Mouse (Mus musculus) frontal cortex, postnatal 36 days (tissue): ENCODE data around the gene Sbno2.
"Not testable (repeated sequence)": the region's sequence is repeated elsewhere in the genome, so short reads cannot be mapped to it uniquely, and the experiment has no call there.

ENCODE experiments used
- DNase-seq, 2 experiments: peaks; one replicate each; pipeline ENCODE4 v3.0.0; 2022; ENCODE audit warnings: low spot score in 2 of 2

Gene Sbno2

DNA sequence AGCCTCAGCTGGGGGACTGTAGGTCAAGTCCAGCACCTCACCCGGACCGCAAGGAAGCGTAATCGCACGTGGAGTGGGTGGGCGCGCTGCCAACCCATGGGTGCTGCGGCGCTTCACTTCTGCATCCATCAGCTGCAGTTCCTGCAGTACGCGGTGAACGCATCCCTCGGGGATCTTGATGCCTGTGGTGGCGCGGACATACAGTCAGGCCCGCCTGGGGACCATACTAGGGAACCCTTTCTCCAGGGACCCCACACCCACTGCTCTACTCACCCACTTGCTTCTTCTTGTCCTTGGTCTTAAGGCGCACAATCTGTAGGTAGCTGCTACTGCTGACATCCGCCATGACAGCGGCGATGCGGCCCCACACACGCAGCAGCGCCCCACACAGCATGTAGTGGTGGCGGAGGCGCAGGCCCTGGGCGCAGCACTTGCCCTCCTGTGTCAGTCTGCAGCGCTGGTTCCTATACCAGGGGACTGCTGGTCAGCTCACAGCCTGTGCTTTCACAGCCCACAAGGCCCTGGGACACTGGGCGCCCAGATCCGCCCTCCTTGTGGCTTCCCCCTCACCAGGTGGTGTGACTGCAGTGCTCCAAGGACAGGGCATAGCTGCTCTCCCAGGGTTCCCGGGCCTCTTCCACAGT, 47.6 kb downstream of the Sbno2 start:
- DNase-seq: no peak

DNA sequence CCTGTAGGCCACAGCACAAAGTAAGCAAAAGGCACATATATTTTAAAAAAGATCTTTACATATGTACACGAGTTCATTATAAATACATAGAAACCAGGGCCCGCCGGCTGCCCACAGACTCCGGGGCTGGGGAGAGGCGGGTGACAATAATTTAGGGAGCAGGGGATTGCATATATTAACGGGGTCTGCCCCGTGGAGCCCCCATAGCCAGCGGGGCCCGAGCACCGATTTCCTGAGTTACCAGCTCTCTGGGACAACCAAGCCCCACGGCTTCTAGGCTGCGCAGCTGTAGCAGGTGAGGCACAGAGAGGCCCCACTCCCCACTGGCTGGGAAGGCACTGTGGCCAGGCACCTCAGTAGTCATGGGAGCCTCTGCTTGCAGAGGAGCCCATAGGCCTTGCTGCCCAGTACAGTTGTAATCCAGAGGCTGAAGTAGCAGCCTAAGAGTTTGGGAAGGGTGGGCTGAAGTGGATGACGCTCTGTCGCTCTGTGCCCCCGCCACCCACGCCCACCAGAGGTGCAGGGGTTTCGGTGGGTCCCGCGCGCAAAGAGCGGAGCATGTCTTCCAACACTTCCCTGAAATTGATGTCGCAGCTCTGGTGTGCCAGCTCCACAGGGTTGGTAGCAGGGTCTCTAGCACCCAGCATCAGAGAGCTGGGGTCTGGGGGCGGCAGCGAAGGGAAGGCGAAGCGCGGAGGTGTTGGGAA, 48.2 kb downstream of the Sbno2 start:
- DNase-seq: no peak

DNA sequence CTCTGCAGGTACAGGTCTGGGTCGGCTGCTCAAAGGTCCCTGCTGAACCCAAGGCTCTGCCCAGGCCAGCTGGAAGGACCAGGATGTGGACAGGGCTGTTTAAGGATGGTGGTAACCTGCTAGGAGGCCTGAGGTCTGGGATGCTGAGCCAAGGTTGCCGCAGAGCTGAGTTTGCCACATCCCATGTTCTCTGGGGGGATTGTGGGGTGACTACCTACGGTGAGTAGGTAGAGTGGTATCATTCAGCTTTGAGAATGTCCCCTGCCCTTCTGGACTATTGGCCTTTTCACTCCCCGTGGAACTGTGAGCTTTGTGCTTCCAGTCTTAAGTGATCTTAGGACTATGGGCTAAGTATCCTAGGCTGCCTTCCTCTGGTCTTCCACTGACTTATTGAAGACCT, 48.9 kb downstream of the Sbno2 start:
- no peak for DNase-seq

DNA sequence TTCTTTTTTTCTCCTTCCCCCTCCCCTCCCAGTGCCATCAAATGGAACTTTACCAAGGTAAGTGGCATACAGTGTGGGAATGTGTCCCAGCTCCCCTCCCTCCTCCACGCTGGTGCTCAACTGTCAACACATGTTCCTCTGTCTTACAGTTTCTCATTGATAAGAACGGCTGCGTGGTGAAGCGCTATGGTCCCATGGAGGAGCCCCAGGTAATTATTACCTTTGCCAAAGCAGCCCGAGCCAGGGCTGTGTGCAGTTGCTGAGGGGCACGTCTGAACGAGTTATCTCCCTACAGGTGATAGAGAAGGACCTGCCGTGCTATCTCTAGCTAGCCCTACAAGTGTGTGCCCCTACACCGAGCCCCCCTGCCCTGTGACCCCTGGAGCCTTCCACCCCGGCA, 49.5 kb downstream of the Sbno2 start:
- no peak for DNase-seq

DNA sequence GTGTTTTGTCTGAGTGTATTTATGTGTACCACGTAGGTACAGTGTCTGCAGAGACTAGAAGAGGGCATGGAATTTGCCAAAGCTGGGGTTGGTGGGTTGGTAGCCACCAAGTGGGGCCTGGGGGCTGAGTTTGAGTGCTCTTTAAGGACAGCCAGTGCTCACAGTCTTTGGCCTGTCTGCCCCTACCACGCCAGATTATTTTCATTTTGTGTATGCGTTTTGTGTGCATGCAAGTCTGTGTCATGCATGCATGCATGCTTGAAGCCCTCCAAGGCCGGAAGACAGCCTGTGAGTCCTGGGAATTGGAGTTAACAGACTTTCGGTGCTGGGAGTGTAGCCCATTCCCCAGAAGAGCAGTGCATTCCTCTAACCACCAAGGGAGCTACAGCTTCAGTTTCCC, 50.0 kb downstream of the Sbno2 start:
- no peak for DNase-seq

DNA sequence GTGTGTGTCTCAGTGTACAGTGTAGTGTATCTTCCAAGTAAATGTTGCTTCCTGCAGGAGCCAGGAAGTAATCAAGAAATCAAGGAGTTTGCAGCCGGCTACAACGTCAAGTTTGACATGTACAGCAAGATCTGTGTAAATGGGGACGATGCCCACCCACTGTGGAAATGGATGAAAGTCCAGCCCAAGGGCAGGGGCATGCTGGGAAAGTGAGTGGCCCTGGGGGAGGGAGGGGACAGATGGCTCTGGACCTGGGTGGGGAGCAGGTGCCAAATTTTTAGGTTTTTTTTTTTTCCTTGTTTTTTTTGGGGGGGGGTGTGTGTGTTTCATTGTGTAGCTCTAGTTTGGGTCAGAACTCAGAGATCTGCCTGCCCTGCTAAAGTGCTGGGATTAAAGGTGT, 50.5 kb downstream of the Sbno2 start:
- not testable (repeated sequence) for DNase-seq

DNA sequence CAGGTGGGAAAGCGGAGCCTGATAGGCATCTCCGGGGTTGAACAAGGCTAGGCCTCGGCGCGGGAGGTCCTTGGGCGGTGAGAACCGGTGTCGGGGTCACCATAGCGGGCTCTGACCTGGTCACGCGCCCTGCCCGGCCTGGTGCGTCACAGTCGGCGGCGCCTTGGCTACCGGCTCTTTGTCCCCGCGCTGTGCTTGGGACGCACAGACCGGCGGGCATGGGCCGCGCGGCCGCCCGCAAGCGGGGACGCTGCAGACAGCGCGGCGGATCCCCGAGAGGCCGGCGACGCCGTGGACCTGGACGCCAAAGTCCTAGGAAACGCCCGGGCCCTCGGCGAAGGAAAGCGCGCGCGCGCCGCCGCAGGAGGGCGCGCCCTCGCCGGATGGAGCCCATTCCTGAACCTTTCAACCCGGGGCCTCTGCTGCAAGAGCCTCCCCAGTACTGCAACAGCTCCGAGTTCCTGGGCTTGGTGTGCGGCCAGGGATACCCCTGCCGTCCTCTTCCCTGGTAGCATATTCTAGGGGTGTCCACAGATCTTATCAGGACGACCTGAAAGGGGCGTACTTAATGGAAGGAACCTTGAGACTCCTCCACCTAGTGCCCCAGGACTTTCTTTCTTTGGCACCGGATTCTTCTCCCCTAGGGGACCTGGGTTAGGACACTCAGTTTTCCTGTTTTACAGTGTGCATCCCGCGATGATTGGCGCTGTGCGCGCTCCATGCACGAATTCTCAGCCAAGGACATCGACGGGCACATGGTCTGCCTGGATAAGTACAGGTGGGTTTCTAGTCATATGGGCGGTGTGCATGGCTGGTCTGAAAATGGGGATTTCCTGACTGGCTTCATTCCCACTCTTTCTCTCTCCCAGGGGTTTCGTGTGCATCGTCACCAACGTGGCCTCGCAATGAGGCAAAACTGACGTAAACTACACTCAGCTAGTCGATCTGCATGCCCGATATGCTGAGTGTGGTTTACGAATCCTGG, 51.2 kb downstream of the Sbno2 start:
- DNase-seq: peak; percentile 51 to 53

DNA sequence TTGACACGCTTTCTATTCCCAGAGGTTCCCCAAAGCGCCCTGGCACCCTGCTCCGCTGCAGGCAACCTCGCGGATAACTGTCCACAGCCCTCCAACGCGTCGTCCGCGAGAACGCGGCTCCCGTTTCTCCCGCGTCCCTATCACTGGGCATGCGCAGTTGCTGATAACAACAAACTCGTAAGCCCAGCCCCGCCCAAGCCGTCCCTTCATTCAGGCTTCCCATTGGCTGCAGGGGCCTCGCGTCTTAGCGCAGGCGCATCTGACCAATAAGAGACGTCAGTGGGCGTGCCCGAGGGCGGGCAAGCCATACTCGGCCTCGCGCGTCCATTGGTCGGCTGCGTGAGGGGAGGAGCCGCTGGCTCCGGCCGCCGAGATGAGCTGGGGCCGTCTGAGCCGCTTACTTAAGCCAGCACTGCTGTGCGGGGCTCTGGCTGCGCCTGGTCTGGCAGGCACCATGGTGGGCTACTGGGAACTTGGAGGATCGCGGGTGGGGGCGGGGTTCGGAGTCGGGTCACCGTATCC, 52.1 kb downstream of the Sbno2 start:
- peak; percentile 99 to 100 for DNase-seq

DNA sequence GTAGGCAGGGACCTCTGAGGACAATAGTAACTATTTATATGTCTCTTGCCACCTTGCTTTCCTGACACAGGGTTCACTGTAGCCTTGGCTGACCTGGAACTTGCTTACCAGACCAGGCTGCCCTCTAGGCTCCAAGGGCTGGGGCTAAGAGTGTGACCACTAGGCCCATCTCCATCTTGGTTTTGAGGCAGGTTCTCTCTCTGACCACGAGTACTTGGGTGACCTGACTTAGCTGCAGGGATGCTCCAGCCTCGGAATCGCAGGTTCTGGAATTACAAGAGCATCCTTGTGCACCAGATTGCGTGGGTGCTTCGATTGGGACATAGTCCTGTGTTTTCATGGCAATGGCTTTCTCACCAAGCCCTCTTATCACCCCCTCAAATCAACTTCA, 53.0 kb downstream of the Sbno2 start:
- DNase-seq: no peak

DNA sequence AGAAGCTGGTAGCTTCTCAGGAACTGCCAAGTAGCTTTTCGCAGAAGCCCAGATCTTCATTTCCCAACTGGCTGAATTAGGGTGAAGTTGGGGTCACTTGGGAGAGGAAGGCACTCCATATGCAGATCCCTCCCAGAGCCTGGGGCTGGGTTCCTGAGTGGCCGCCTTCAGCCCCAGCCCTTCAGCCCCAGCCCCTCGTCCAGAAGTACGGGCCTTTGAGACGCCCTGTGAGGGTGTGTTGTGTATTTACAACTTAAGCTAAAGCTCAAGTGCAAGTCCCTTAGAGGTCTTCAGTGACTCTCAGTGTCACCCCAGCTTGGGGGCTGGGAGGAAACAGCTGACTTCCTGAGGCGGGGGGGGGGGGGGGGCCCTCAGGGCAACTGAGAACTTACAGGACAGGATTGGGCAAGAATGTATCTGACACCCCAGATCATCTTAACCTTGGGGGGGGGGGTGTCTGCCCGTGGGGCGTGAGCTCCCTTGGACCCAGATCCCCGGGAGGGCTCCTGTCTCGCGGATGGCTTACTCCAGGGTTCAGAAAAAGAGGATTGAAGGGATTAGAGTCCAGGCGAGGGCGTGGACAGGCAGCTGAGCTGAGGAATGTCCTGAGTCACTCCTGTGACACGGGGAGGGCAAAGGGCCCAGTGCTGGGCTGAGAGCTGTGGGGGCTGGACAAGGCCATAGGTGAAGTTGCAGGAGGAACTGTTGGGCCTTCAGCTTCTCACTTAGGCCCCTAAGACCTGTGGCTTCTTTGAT, 53.6 kb downstream of the Sbno2 start:
- no peak for DNase-seq

DNA sequence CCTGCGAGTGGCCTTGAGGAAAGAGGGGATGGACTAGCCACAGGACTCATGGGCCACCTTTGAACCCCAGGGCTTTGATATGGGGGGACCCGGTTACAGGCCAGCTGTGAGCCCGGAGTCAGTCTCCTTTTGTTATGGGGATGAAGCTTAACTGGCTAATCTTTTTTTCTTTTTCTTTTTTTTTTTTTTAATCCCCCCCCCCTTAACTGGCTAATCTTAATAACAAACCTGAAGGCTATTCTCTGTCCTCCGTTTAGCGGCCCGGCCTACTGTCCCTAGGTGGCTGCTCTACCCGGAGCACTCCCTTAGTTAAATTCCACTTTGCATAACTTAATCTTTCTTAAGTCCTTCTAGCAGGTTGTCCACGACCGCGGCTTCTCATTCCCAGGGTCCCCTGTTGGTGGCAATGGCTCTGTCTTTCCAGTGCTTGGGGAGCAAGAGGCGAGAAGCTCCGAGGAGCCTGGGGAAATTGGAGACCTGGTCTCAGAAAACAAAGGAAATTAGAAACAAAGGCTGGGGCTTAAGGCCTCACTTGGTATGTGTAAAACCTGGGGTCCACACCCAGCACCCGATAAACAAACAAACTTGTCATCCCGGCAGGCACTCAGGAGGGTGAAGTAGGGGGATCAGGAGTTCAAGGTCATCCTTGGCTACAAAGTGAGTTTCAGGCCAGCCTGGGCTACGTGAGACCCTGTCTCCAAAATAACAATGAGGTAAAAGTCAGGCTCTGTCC, 54.3 kb downstream of the Sbno2 start:
- DNase-seq: no peak

DNA sequence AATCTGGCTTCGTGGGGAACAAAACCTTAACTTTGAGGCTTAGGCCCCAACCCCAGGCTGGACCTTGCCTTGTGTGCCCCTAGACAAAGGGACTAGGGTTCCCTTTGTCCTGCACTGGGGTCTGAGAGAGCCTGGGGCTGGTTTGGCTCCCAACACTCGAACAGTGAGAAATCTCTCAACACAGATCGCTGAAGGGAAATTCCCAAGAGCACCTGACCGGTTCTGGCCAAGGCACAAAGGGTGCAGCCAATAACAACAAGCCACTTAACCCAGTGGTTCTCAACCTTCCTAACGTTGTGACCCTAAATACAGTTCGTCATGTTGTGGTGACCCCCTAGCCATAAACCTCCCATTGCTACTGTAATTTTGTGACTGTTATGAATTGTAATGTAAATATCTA, 55.1 kb downstream of the Sbno2 start:
- no peak for DNase-seq

DNA sequence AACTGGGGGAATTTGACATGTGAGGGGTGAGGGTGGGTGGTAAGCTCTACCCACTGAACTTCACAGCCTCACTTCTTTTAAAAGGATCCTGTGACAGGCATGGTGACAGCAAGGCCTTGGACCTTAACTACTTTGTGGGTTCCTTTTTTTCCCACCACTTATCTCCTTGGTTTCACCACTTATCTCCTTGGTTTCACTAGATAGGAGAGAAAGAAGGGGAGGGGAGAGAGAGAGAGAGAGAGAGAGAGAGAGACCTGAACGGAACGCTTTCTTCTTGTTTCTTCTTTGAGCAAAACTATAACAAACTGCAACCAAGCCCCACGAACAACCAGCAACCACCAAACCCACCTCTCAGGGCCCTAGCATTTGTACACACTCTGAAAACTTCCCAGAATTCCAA, 56.5 kb downstream of the Sbno2 start:
- DNase-seq: no peak

DNA sequence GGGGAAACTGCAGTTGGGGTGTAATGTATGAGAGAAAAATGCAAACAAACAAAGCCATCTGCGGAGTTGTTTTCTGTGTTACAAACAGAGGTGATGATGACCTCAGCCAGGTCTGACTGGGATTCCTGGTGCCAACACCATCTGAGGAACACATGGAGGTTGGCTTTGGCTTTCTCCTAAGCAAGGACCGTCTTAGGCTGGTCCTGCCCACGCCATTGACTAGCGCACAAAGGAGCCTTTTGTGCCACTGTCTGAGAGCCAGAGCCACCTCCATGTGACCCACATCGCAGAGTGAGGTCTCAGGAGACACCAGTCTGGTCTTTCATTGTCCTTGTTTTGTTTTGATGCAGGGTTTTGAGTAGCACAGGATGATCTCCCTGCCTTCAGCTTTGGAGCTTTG, 57.0 kb downstream of the Sbno2 start:
- no peak for DNase-seq

DNA sequence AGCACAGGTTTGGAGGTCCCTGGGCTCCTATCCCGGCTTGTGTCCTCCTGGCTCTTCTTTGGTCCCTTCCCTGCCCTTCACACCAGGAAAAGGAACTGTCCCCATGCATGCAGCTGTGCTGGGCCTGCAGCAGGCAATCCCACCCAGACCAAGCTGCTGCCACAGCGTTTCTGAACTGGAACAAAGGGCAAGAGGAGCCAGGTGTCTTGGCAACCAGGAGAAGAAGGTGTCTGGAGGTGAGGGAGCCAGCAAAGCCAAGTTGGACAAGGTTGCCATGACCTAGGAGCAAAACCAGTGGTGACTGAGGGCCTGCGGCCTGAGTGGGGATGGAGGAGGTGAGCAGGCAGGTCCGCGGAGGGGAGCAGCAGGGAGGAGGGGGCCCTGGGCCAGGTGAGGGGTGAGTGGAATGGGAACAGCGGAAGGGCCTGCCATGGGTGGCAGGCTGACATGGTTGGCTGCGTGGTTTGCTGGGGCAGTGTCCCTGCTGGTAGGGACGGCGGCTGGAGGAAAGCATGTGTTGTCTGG, 58.3 kb downstream of the Sbno2 start, which contains the start of gene Gpx4:
Gene Gpx4, plus strand, starts transcription at position 126 of the 525 bp plus-strand sequence.
- no peak for DNase-seq

DNA sequence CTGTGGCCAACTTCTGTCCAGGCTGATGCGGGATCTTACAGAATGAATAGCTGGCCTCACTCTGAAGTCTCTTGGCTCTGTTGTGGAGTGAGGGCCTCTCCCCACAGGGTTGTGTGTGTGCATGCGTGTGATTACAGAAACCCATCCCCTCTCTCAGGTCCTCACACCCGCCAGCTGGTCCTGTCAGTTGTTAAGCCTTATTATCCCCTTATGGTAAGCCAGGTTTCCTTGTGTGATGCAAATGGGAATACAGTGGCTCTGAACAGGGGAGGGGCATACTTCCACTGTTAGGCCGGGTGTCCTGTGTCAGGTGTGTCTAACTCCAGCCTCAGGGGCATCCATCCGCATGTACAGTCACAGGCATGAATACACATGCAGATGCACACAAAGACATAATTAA, 59.6 kb downstream of the Sbno2 start:
- no peak for DNase-seq

DNA sequence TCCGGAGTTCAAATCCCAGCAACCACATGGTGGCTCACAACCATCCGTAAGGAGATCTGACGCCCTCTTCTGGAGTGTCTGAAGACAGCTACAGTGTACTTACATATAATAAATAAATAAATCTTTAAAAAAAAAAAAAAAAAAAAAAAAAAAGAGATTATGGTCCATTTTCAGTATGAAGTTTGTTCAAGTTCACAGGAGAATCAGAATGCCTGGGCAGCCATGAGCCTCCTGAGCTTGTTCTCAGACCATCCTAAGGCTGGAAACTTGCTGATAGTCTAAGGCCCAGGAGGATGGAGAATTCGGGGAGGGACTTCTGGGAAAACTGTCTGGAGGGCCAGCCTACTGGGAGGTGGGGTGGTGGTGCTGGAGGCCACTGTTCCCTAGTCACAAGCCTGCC, 60.0 kb downstream of the Sbno2 start:
- not testable (repeated sequence) for DNase-seq

DNA sequence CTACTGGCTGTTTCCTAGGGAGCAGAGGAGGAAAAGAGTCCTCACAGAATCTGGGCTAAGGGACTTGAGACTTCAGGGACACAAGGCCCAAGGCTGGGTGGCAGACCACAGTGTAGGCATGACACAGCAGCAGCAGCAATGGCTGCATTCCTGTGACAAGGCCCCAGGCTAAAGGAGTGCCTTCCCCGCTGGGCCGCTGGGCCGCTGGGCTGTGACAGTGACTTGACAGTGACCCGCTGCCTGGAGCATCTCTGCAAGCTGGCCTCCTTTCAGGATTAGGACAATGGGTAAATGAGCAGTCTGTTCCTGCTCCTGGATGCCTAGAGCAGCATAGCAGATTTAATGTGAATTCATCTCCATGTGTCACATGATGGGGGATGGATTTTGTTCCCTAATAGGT, 61.3 kb downstream of the Sbno2 start:
- DNase-seq: no peak

DNA sequence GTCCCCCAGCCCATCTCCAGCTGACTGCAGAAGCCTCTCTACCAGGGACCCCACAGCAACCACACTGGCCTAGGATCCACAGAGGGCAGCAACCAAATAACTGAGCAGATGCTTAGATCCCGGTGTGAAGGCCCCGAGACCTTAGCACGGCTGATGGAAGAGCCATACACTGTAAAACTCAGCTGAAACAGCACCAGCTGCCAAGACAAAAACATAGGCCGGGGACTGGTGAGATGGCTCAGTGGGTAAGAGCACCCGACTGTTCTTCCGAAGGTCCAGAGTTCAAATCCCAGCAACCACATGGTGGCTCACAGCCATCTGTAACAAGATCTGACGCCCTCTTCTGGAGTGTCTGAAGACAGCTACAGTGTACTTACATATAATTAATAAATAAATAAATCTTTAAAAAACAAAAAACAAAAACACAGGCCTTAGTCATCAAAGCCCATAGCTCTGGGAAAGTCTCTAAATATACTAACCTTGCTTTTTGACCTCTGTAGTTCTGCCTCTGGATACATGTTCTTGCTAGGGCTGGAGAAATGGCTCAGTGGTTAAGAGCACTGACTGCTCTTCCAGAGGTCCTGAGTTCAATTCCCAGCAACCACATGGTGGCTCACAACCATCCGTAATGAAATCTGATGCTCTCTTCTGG, 63.8 kb downstream of the Sbno2 start:
- DNase-seq: not testable (repeated sequence)

DNA sequence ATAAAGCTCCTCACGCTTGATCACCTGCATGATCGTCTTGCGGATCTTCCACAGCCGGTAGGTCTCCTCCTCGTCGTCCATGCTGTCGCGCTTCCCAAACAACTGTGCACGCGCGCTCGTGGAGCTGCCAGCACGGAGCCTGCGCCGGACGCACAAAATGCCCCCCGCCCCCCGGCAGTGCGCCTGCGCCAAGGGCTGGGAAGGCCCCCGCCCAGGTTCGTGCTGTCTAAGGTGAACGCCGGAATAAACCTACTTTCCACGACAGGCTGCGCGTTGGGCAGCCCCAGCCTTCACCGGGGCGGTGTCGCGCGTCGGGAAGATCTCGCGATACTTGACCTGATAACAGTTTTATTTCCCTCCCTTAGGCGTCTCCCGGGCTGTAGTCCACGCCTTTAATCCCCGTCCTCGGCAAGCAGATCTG, 65.8 kb downstream of the Sbno2 start, which contains the start of gene Polr2e:
Gene Polr2e, minus strand, starts transcription at position 237 of the 421 bp plus-strand sequence.
- peak; percentile 97 to 99 for DNase-seq
